Mouse (Mus musculus) gastrocnemius, adult 2 months (tissue): ENCODE data around the gene Med17. TPM values are rescaled to one million over a fixed set of nuclear protein-coding genes. Genes with fewer than 3 reads are reported as not detected.
"Not testable (repeated sequence)": the region's sequence is repeated elsewhere in the genome, so short reads cannot be mapped to it uniquely, and the experiment has no call there.

Experiments
- DNase-seq: peaks from one replicate; pipeline ENCODE4 v3.0.0; 2022
- H3K27ac ChIP-seq: fragments of 200-600 bp; 2 replicates; pipeline ENCODE4 v1.8.1; 2022; ENCODE audit warnings: mild to moderate bottlenecking
- H3K4me3 ChIP-seq: fragments of 200-600 bp; 2 replicates; pipeline ENCODE4 v1.8.1; 2022; ENCODE audit warnings: mild to moderate bottlenecking, moderate library complexity
- CTCF ChIP-seq: fragments of 200-600 bp; IDR thresholded peaks from 2 replicates; pipeline ENCODE4 v1.8.1; 2022; ENCODE audit warnings: antibody characterized with exemption, mild to moderate bottlenecking, moderate library complexity
- intact Hi-C: fragments of 180-260 bp; cut with DNase I; formaldehyde crosslinking; loops from one replicate; pipeline ENCODE4 v1.15.1; 2025
- total RNA-seq, 2 experiments: library from RNA; stranded (reverse); gene quantifications; 2 replicates each; pipeline ENCODE4 v1.2.3; 2021

Med17 gene
- total RNA-seq, 2 experiments from 2014 or later = 6.5 to 11.7 TPM

DNA sequence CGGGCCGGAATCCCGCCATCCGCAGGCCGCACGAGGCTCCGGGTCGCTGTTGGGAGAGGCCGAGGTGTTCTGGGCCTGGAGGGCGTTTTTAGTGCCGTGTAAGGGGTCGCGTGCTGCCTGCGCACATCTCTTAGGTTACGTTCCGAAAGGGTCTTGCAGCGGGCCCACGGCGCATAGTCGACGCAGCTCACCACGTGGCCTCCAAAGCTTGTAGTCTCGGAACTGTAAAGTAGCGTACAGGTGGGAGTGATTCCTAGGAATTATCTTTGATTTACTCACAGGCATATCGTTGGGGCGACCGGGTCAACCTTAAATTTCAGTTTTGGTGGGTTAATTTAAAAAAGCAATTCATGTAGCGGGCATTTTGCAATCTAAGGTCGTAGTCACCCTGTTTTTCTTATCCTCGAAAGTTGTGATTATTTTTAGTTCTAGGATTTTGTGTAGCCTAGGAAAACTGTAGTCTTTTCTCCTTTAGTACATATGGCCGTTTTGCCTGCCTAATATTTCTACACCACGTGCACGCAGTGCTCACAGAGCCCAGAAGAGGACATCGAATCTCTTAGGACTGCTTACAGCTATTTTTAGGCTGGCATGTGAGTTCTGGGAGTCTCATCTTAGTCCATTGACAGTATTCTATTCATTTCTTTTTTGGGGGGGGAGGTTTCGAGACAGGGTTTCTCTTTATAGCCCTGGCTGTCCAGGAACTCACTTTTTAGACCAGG is 26.8 kb upstream of the Med17 start, which contains the start of gene 4931406C07Rik:
TSS of gene 4931406C07Rik (minus strand) at position 51 of the 722 bp plus-strand sequence.
- intact Hi-C loops = loop anchor here (1.0 to 5.0 kb wide), 2 partner anchors 26 to 51 kb away; partner anchors contain the start of gene Cep295
- peak within 1 kb of the TSS; percentile 100 for H3K4me3 ChIP-seq
- no peak for TF ChIP-seq CTCF
- peak; percentile 30 for DNase-seq
- peak within 1 kb of the TSS; percentile 97 for H3K27ac ChIP-seq

- H3K4me3 ChIP-seq = peak within 1 kb of the TSS; percentile 100
- TF ChIP-seq CTCF = no peak
- intact Hi-C loops = loop anchor here (1.0 to 5.0 kb wide), 2 partner anchors 25 to 52 kb away; partner anchors contain the start of gene Cep295
- H3K27ac ChIP-seq = peak within 1 kb of the TSS; percentile 97
- DNase-seq = peak; percentile 97
These were observed 26.0 kb upstream of the Med17 start, which contains the start of gene Taf1d for GRCm38 (mm10) chr9:15305503-15306397. Gene Taf1d, plus strand, starts transcription at chr9:15306214.

DNA sequence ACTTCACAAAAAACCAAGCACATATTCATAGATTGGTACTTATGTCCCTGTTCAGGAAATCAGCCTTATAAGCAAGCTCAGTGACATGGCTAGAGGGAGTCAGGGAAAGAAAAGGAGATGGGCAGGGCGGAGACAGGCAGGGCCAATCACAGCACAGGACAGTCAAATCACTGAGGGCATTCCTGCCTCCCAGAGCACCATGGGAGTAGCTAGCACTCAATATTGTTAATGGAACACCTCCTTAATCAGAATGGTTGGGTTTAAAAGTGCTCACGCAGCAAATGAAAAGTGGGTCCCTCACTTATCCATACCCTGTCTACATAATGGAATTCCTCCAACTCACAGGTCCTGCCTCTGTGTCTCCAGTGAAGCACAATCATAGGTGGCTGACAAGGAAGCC is 23.1 kb upstream of the Med17 start:
- Histone ChIP-seq H3K27ac (no peak overlapping the region), H3K4me3 (no peak overlapping the region)
- intact Hi-C loops = no loop called here
- TF ChIP-seq CTCF = no peak
- no peak for DNase-seq

DNA sequence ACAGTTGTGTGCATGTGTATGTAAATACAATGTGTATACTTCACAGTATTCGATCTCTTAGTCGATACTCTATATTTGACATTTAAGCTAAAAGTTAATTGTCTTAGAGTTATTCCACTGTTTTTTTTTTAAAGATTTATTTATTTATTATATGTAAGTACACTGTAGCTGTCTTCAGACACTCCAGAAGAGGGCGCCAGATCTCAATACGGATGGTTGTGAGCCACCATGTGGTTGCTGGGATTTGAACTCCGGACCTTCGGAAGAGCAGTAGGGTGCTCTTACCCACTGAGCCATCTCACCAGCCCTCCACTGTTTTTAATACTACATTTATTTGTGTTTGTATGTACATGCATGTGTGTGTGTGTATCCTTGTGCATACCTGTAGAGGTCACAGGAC is 22.3 kb upstream of the Med17 start:
- intact Hi-C loops, DNase-seq, H3K4me3 ChIP-seq: not testable (repeated sequence)
- TF ChIP-seq CTCF = peak; percentile 42
- peak overlapping the region; percentile 78 for H3K27ac ChIP-seq

- Histone ChIP-seq H3K27ac (peak overlapping the region; percentile 78), H3K4me3 (peak overlapping the region; percentile 26)
- peak; percentile 55 for DNase-seq
- intact Hi-C loops = no loop called here
- TF ChIP-seq CTCF = no peak
These were observed 21.7 kb upstream of the Med17 start for GRCm38 (mm10) chr9:15301399-15301798.

- TF ChIP-seq CTCF = no peak
- no peak overlapping the region for H3K4me3 ChIP-seq
- intact Hi-C loops = no loop called here
- DNase-seq = no peak
- no peak overlapping the region for H3K27ac ChIP-seq
These were observed 20.3 kb upstream of the Med17 start for GRCm38 (mm10) chr9:15300056-15300455.

DNA sequence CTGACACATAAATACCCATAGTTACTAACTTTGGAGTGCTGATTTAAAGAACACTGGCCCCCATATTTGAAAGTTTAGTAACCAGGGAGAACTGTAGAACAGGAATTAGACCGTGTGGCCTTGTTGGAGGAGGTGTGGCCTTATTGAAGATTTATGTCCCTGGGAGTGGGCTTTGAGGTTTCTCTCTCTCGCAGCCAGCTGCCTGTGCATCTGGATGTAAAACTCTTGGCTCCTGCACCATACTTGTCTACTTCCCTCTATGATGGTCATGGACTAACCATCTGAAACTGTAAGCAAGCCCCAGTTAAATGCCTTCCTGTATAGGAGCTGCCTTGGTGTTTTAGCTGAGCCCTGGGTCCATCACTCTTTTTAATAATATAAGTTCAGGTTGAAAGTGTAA is 18.7 kb upstream of the Med17 start:
- intact Hi-C loops = no loop called here
- DNase-seq = no peak
- no peak overlapping the region for H3K27ac ChIP-seq
- no peak for TF ChIP-seq CTCF
- no peak overlapping the region for H3K4me3 ChIP-seq

GRCm38 (mm10) chr9:15297112-15297511 is 17.4 kb upstream of the Med17 start:
- DNase-seq = no peak
- Histone ChIP-seq H3K27ac (no peak overlapping the region), H3K4me3 (no peak overlapping the region)
- no peak for TF ChIP-seq CTCF
- intact Hi-C loops = no loop called here

- Histone ChIP-seq H3K27ac (no peak overlapping the region), H3K4me3 (no peak overlapping the region)
- TF ChIP-seq CTCF = no peak
- intact Hi-C loops = no loop called here
- no peak for DNase-seq
These were observed 9.5 kb upstream of the Med17 start for GRCm38 (mm10) chr9:15289251-15289650.

- H3K4me3 ChIP-seq = no peak overlapping the region
- intact Hi-C loops = no loop called here
- H3K27ac ChIP-seq = no peak overlapping the region
- TF ChIP-seq CTCF = no peak
- no peak for DNase-seq
These were observed 8.7 kb upstream of the Med17 start for GRCm38 (mm10) chr9:15288402-15288801.

- DNase-seq = no peak
- intact Hi-C loops = no loop called here
- no peak for TF ChIP-seq CTCF
- H3K4me3 ChIP-seq = no peak overlapping the region
- H3K27ac ChIP-seq = no peak overlapping the region
These were observed 8.1 kb upstream of the Med17 start for GRCm38 (mm10) chr9:15287846-15288245.

- H3K27ac ChIP-seq = no peak overlapping the region
- no peak overlapping the region for H3K4me3 ChIP-seq
- DNase-seq = no peak
- intact Hi-C loops = no loop called here
- peak; percentile 34 for TF ChIP-seq CTCF
These were observed 5.7 kb upstream of the Med17 start for GRCm38 (mm10) chr9:15285443-15285842.

DNA sequence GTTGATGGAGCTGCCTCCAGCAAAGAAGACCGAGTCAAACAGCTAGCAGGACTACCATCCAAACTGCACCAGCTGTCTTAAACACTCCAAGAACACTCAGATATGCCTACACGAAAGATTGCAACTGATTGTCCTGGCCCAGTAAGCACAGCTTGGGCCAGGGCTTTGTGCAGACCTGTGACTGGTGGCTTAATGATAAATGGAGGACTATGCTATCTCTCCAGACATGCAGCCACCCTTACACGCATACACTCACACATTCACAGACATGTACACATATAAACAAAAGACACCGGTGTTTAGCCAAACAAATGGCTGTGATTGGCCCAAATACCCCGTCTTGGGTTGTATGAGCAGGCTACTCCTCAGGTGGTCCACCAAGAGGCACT is 754 bp upstream of the Med17 start:
- DNase-seq = no peak

More for the DNA sequence above, 754 bp upstream of the Med17 start:
- Histone ChIP-seq H3K27ac (peak overlapping the region; percentile 93), H3K4me3 (peak overlapping the region; percentile 89)
- no peak for TF ChIP-seq CTCF
- intact Hi-C loops = loop anchor here (1.0 kb wide), 1 partner anchor 26 kb away; the partner anchor contains the start of genes 4931406C07Rik and Taf1d
